Mouse (Mus musculus) CH12.LX (cell line): Measurements from ENCODE around the gene B230104I21Rik.

Experiments used
- BHLHE40 ChIP-seq: IDR thresholded peaks from 2 replicates; pipeline ENCODE4 v1.6.1; 2011; ENCODE audit warnings: mild to moderate bottlenecking, low read depth, low read length, improper control_type of control experiment
- CHD2 ChIP-seq: IDR thresholded peaks from 2 replicates; pipeline ENCODE4 v1.6.1; 2011; ENCODE audit warnings: low read length, improper control_type of control experiment
- CTCF ChIP-seq, 2 experiments: IDR thresholded peaks in 1 of 2; conservative IDR thresholded peaks in 1 of 2; 2 replicates each; pipeline ENCODE4 v1.5.1; 2011 to 2012; ENCODE audit warnings: low read depth in 2 of 2, low read length in 2 of 2, improper control_type of control experiment in 1 of 2, inconsistent platforms in 1 of 2, mild to moderate bottlenecking in 1 of 2, moderate library complexity in 1 of 2
- EP300 ChIP-seq: IDR thresholded peaks from 2 replicates; pipeline ENCODE4 v1.6.1; 2011; ENCODE audit warnings: low read length, improper control_type of control experiment
- MAFK ChIP-seq: IDR thresholded peaks from 2 replicates; pipeline ENCODE4 v1.6.1; 2011; ENCODE audit warnings: low read length, improper control_type of control experiment; ENCODE audit not compliant: insufficient replicate concordance
- SMC3 ChIP-seq: IDR thresholded peaks from 2 replicates; pipeline ENCODE4 v1.6.1; 2011; ENCODE audit warnings: low read depth, low read length, improper control_type of control experiment
- ZC3H11A ChIP-seq: IDR thresholded peaks from 2 replicates; pipeline ENCODE4 v1.6.1; 2012; ENCODE audit warnings: low read depth, mild to moderate bottlenecking, inconsistent platforms, low read length, improper control_type of control experiment
- ZNF384 ChIP-seq: IDR thresholded peaks from 2 replicates; pipeline ENCODE4 v1.6.1; 2012; ENCODE audit warnings: low read depth, low read length, improper control_type of control experiment, inconsistent platforms

DNA sequence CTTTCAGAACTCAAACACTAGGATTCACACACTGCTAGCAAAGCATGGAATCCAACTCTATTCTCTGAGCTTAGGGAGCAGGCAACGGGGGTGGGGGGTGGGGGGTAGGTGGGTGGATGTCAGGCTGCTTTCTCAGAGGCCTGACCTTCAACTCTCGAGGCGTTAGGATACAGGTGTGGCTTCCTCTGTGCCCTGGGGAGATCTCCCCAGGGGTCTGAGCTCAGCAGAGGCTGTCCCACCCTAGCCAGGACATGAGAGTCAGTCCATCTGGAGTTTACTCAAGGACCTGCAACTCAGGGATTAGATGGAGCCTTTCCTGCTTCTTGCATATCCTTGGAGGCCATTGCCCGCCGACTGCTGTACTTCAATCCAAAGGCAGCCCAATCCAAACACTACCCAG is 33.2 kb downstream of the B230104I21Rik start:
- TF ChIP-seq MAFK (no peak), CTCF (conservative IDR thresholded peaks at IDR 0.05 in 1 of 2, IDR thresholded peaks at IDR 0.05 in 1 of 2; ENCODE audit: low read depth in 2 of 2, low read length in 2 of 2) (no peak), CHD2 (no peak), SMC3 (no peak), ZC3H11A (no peak), ZNF384 (no peak), EP300 (no peak), BHLHE40 (no peak)
